Mouse (Mus musculus) stomach, embryonic 16.5 days (tissue): ENCODE measurements at regions not wholly inside any gene's neighbourhood (a gene's known extent, or its start where the extent isn't known, plus 50 kb on each side); places are given as distances from the start of the nearest gene placed in this dataset.

Source experiments
- ATAC-seq: fragments of 200-750 bp; cut with Nextera tagmentation; 2 replicates; pipeline ENCODE4 v1.8.0; 2017; ENCODE audit warnings: moderate number of reproducible peaks, moderate TSS enrichment; ENCODE audit not compliant: insufficient read depth, low FRiP score
- H3K27ac ChIP-seq: fragments of 300-500 bp; sonication (generic); 2 replicates; pipeline ENCODE4 v1.5.1; 2014; ENCODE audit warnings: low read length
- H3K27me3 ChIP-seq: fragments of 300-500 bp; sonication (generic); 2 replicates; pipeline ENCODE4 v1.6.1; 2014; ENCODE audit warnings: low read length, control low read depth, mixed read lengths; ENCODE audit not compliant: control insufficient read depth, insufficient read depth
- H3K36me3 ChIP-seq: fragments of 300-500 bp; sonication (generic); 2 replicates; pipeline ENCODE4 v1.6.1; 2014; ENCODE audit warnings: low read length; ENCODE audit not compliant: control insufficient read depth, insufficient read depth
- H3K4me1 ChIP-seq: fragments of 300-500 bp; sonication (generic); 2 replicates; pipeline ENCODE4 v1.6.1; 2014; ENCODE audit warnings: low read length, control low read depth, mixed read lengths; ENCODE audit not compliant: control insufficient read depth, insufficient read depth
- H3K4me2 ChIP-seq: fragments of 300-500 bp; sonication (generic); 2 replicates; pipeline ENCODE4 v1.6.1; 2014; ENCODE audit warnings: low read depth, low read length, mixed read lengths
- H3K4me3 ChIP-seq: fragments of 300-500 bp; sonication (generic); replicated peaks from 2 replicates; pipeline ENCODE4 v1.5.1; 2014; ENCODE audit warnings: mild to moderate bottlenecking, low read length
- H3K9ac ChIP-seq: fragments of 300-500 bp; sonication (generic); 2 replicates; pipeline ENCODE4 v1.6.1; 2014; ENCODE audit warnings: low read length
- H3K9me3 ChIP-seq: fragments of 300-500 bp; sonication (generic); replicated peaks from 2 replicates; pipeline ENCODE4 v1.6.1; 2016; ENCODE audit warnings: low read length, control low read depth; ENCODE audit not compliant: control insufficient read depth
- WGBS: fragments of 180-500 bp; shearing (Covaris S2); extraction: QIAGEN DNeasy Blood & Tissue Kit; methylation state at CpG from one replicate; pipeline ENCODE4 v1.1.7; 2014; 5-methylcytosine and 5-hydroxymethylcytosine counted together

DNA sequence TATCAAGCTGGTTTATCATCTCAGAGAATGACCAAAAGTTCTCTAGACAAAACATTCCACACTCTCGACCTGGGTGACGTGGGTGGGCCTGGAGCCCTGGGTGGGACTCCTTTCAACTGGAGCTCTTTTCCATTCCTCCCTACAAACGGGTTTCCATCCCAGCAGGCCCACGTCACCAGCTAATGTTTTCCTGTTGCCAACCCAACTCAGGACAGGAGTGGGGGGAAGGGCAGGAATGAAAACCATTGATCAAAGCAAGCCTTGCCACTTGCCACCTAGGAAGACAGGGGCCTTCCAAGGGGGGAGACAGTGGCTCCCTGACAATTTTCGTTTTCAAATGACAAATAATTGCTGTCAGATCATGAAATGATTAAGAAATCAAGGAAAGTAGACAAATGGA is 224.8 kb downstream of the Rplp1 start:
- no peaks in the 10 kb centered on the region for H3K9me3 ChIP-seq
- no peaks in the 10 kb centered on the region for H3K36me3 ChIP-seq
- WGBS, result 36% methylated on average over 5 of the region's 5 CpGs
- no peak overlapping the region for H3K4me2 ChIP-seq
- ATAC-seq, result no peak
- peaks cover 4% of the 10 kb centered on the region; the same call in 1 of the 2 replicates for H3K4me1 ChIP-seq
- no peak overlapping the region for H3K4me3 ChIP-seq
- no peak overlapping the region for H3K27ac ChIP-seq
- H3K9ac ChIP-seq, result no peak overlapping the region
- no peaks in the 10 kb centered on the region; the same call in 1 of the 2 replicates for H3K27me3 ChIP-seq

DNA sequence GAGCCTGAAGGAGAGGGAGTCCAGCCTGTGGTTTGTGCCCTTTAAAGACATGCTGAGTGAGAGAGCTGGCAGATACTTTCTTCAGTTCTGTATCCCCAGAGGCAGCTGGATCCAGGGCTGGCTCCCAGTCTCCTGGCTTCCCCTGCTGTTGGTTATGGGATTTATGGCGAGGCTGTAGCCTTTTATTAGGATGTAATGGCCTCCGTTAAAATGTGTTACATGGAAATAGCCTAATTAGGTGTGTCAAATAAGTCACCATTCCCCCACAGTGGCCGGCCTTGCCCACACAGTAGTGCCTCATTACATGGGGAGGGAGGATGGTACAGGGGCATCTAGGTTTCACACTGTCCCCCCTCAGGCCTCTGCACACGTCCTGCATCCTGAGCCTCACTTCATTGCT is 230.8 kb downstream of the Rplp1 start:
- Histone ChIP-seq H3K27me3 (no peaks in the 10 kb centered on the region), H3K4me1 (no peaks in the 10 kb centered on the region), H3K4me3 (no peak overlapping the region), H3K9me3 (no peaks in the 10 kb centered on the region), H3K4me2 (no peak overlapping the region), H3K9ac (no peak overlapping the region), H3K36me3 (no peaks in the 10 kb centered on the region), H3K27ac (no peak overlapping the region)
- ATAC-seq, result no peak
- 78% methylated on average over 4 of the region's 4 CpGs for WGBS

- no peak for ATAC-seq
Observed at GRCm38 (mm10) chr9:61682744-61683259, 231.5 kb downstream of the Rplp1 start.

GRCm38 (mm10) chr9:61682316-61682715 is 232.0 kb downstream of the Rplp1 start:
- WGBS, result 50% methylated on average over 4 of the region's 4 CpGs
- ATAC-seq, result no peak

More at GRCm38 (mm10) chr9:61682744-61683259, 231.5 kb downstream of the Rplp1 start:
- Histone ChIP-seq H3K27me3 (no peaks in the 10 kb centered on the region), H3K4me3 (no peak overlapping the region), H3K9me3 (no peaks in the 10 kb centered on the region), H3K4me2 (no peak overlapping the region), H3K9ac (no peak overlapping the region), H3K27ac (no peak overlapping the region), H3K4me1 (no peaks in the 10 kb centered on the region), H3K36me3 (no peaks in the 10 kb centered on the region)
- WGBS, result 77% methylated on average over 5 of the region's 5 CpGs

DNA sequence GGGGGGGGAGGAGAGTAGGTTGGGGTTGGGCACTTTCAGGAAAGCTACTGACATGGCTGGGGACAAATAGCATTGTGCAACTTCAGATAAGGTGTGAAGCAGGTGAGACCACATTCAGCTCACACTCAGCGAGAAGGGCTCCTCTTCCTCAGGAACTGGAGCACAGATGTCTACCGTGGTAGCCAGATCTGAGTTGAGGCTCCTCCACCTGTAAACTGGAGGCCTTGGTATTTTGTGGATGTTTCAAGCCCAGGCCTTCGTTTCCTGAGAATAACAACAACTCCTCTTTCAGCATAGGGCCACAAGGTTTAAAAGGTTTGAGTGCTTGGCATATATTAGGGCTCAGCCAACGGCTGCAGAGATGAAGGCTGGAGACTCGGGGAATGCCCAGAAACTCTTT is 232.9 kb downstream of the Rplp1 start:
- H3K9ac ChIP-seq, result no peak overlapping the region
- WGBS, result 60% methylated on average over 5 of the region's 5 CpGs
- H3K4me3 ChIP-seq, result no peak overlapping the region
- no peaks in the 10 kb centered on the region for H3K27me3 ChIP-seq
- no peak overlapping the region for H3K4me2 ChIP-seq
- no peaks in the 10 kb centered on the region for H3K4me1 ChIP-seq
- ATAC-seq, result no peak
- H3K27ac ChIP-seq, result no peak overlapping the region
- H3K9me3 ChIP-seq, result no peaks in the 10 kb centered on the region
- H3K36me3 ChIP-seq, result no peaks in the 10 kb centered on the region

More at GRCm38 (mm10) chr9:61682316-61682715, 232.0 kb downstream of the Rplp1 start:
- Histone ChIP-seq H3K4me1 (no peaks in the 10 kb centered on the region), H3K4me3 (no peak overlapping the region), H3K27me3 (no peaks in the 10 kb centered on the region), H3K9me3 (no peaks in the 10 kb centered on the region), H3K9ac (no peak overlapping the region), H3K27ac (no peak overlapping the region), H3K4me2 (no peak overlapping the region), H3K36me3 (no peaks in the 10 kb centered on the region)

DNA sequence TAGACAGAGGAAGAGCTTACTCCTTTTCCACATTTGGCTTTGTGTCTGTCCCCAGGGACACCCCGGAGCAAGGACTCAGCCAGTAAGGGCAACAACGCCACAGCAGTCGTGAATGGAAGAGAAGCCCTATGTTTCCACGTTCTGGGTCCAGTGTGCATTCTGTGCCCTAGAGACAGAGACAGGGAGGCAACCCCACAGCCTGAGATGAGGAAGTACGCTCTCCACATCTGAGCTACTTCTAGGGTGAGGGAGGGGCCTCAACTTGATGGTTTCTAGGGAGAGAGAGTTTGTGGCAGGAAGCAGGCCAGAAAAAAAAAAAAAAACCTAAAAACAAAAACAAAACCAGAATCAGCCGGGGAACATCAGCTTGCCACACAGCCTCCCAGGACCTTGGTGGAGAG is 233.4 kb downstream of the Rplp1 start:
- no peak for ATAC-seq
- H3K36me3 ChIP-seq, result no peaks in the 10 kb centered on the region
- WGBS, result 61% methylated on average over 6 of the region's 6 CpGs
- H3K9me3 ChIP-seq, result no peaks in the 10 kb centered on the region
- H3K27me3 ChIP-seq, result no peaks in the 10 kb centered on the region
- no peak overlapping the region for H3K9ac ChIP-seq
- H3K4me1 ChIP-seq, result no peaks in the 10 kb centered on the region
- no peak overlapping the region for H3K4me2 ChIP-seq
- no peak overlapping the region for H3K27ac ChIP-seq
- no peak overlapping the region for H3K4me3 ChIP-seq

DNA sequence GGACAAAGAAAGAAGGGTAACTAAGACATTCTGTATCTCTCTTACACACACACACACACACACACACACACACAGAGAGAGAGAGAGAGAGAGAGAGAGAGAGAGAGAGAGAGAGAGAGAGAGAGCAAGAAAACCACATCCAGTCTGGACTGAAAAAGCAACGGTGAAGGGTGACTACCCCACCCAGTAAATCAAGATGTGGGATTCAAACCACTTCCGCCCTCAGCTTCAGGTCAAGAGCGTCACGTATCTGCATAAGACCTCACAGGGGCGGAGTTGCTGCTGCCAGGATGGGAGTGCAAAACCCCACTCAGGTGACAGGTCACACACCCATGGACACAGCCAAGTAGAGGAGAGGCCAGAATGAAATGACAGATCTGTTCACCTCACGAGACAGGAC is 234.7 kb downstream of the Rplp1 start:
- Histone ChIP-seq H3K4me1 (no peaks in the 10 kb centered on the region), H3K4me2 (no peak overlapping the region), H3K27me3 (no peaks in the 10 kb centered on the region), H3K27ac (no peak overlapping the region), H3K4me3 (no peak overlapping the region), H3K9me3 (no peaks in the 10 kb centered on the region), H3K9ac (no peak overlapping the region), H3K36me3 (no peaks in the 10 kb centered on the region)
- WGBS, result 76% methylated on average over 6 of the region's 6 CpGs
- ATAC-seq, result no peak

DNA sequence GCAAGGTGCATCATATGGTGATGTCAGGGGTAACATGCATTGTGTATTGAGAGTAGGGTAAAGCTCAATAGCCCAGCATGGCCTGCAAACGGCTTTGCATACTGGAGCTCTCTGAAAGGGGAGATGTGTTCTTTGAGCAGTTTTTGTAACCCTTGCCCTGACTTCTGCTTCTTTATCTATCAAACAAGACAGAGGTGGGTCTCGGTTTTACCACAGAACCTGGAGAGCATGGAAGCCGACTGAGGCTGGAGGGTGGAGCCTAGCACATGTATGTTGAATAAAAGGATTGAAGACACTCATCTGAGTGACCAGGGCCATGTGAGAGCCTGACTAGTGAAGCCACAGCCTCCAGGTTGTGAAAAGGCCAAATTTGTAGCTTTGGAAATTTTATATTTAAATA is 236.7 kb downstream of the Rplp1 start:
- H3K9me3 ChIP-seq, result no peaks in the 10 kb centered on the region
- H3K4me2 ChIP-seq, result no peak overlapping the region
- no peaks in the 10 kb centered on the region for H3K27me3 ChIP-seq
- no peaks in the 10 kb centered on the region for H3K4me1 ChIP-seq
- no peak overlapping the region for H3K4me3 ChIP-seq
- ATAC-seq, result no peak
- no peak overlapping the region for H3K9ac ChIP-seq
- WGBS, result 70% methylated on average over 3 of the region's 3 CpGs
- H3K36me3 ChIP-seq, result no peaks in the 10 kb centered on the region
- H3K27ac ChIP-seq, result no peak overlapping the region

- H3K27me3 ChIP-seq, result no peaks in the 10 kb centered on the region
- no peaks in the 10 kb centered on the region for H3K4me1 ChIP-seq
- H3K36me3 ChIP-seq, result no peaks in the 10 kb centered on the region
- no peak overlapping the region for H3K27ac ChIP-seq
- H3K4me3 ChIP-seq, result no peak overlapping the region
- WGBS, result 66% methylated on average over 11 of the region's 11 CpGs
- no peak overlapping the region for H3K4me2 ChIP-seq
- no peak overlapping the region for H3K9ac ChIP-seq
- H3K9me3 ChIP-seq, result no peaks in the 10 kb centered on the region
- no peak for ATAC-seq
Observed at GRCm38 (mm10) chr9:61677037-61677436, 237.3 kb downstream of the Rplp1 start.

GRCm38 (mm10) chr9:61675366-61675765 is 239.0 kb downstream of the Rplp1 start:
- Histone ChIP-seq H3K9me3 (no peaks in the 10 kb centered on the region), H3K27ac (no peak overlapping the region), H3K4me2 (no peak overlapping the region), H3K4me3 (no peak overlapping the region), H3K36me3 (no peaks in the 10 kb centered on the region), H3K4me1 (no peaks in the 10 kb centered on the region), H3K9ac (no peak overlapping the region), H3K27me3 (no peaks in the 10 kb centered on the region)
- ATAC-seq, result no peak
- WGBS, result 80% methylated on average over 2 of the region's 2 CpGs
